Mouse (Mus musculus) intestine, embryonic 14.5 days (tissue): Measurements from ENCODE around the gene Hbb-bs. TPM values are rescaled to one million over a fixed set of nuclear protein-coding genes. Genes with fewer than 3 reads are reported as not detected.

Source experiments
- ATAC-seq: fragments of 200-750 bp; cut with Nextera tagmentation; replicated peaks from 2 replicates; pipeline ENCODE4 v1.8.0; 2017; ENCODE audit warnings: low read depth, moderate number of reproducible peaks, moderate TSS enrichment, moderate library complexity; ENCODE audit not compliant: low FRiP score, low TSS enrichment
- DNase-seq: peaks from one replicate; pipeline ENCODE4 v3.0.0-alpha.2; 2018; ENCODE audit warnings: low spot score
- H3K27ac ChIP-seq: fragments of 300-500 bp; sonication (generic); 2 replicates; pipeline ENCODE4 v1.5.1; 2014; ENCODE audit warnings: low read depth, mild to moderate bottlenecking, control low read depth
- H3K27me3 ChIP-seq: fragments of 300-500 bp; sonication (generic); replicated peaks from 2 replicates; pipeline ENCODE4 v1.6.1; 2014; ENCODE audit warnings: low read length, control low read depth; ENCODE audit not compliant: control insufficient read depth, insufficient read depth
- H3K36me3 ChIP-seq: fragments of 300-500 bp; sonication (generic); 2 replicates; pipeline ENCODE4 v1.6.1; 2014; ENCODE audit warnings: low read length, control low read depth; ENCODE audit not compliant: control insufficient read depth, insufficient read depth
- H3K4me1 ChIP-seq: fragments of 300-500 bp; sonication (generic); replicated peaks from 2 replicates; pipeline ENCODE4 v1.6.1; 2014; ENCODE audit warnings: low read length, control low read depth, mixed read lengths; ENCODE audit not compliant: control insufficient read depth, insufficient read depth
- H3K4me2 ChIP-seq: fragments of 300-500 bp; sonication (generic); 2 replicates; pipeline ENCODE4 v1.6.1; 2014; ENCODE audit warnings: low read length
- H3K4me3 ChIP-seq: fragments of 300-500 bp; sonication (generic); 2 replicates; pipeline ENCODE4 v1.5.1; 2014; ENCODE audit warnings: low read depth, low read length, control low read depth, mixed read lengths
- H3K9ac ChIP-seq: fragments of 300-500 bp; sonication (generic); 2 replicates; pipeline ENCODE4 v1.6.1; 2014; ENCODE audit warnings: mild to moderate bottlenecking, low read length
- H3K9me3 ChIP-seq: fragments of 300-500 bp; sonication (generic); 2 replicates; pipeline ENCODE4 v1.6.1; 2016; ENCODE audit warnings: low read length, control low read depth; ENCODE audit not compliant: control insufficient read depth
- WGBS: fragments of 180-500 bp; shearing (Covaris S2); extraction: QIAGEN DNeasy Blood & Tissue Kit; methylation state at CpG from one replicate; pipeline ENCODE4 v1.1.7; 2014; 5-methylcytosine and 5-hydroxymethylcytosine counted together
- polyA plus RNA-seq: library from polyadenylated mRNA; unstranded; fragments of >200 nt; fragmentation: Nextera tagmentation; extraction: Ambion mirVana; gene quantifications from 2 replicates; pipeline ENCODE4 v1.2.1, GENCODE M21; 2014

Gene Hbb-bs
- 2,953 and 4,508 TPM in 2 replicates for polyA plus RNA-seq

- no peaks in the 10 kb centered on the region for H3K36me3 ChIP-seq
- H3K27me3 ChIP-seq: no peaks in the 10 kb centered on the region
- H3K27ac ChIP-seq: no peak within 1 kb of the TSS
- H3K4me3 ChIP-seq: no peak within 1 kb of the TSS
- H3K4me2 ChIP-seq: no peak within 1 kb of the TSS
- no peak for ATAC-seq
- H3K9me3 ChIP-seq: no peaks in the 10 kb centered on the region
- WGBS: 95% methylated on average over 4 of the region's 4 CpGs
- no peak within 1 kb of the TSS for H3K9ac ChIP-seq
- DNase-seq: no peak
- H3K4me1 ChIP-seq: no peaks in the 10 kb centered on the region
Observed at GRCm38 (mm10) chr7:103827808-103828207, at the start of gene Hbb-bs. Gene Hbb-bs (minus strand): TSS chr7:103828096.

GRCm38 (mm10) chr7:103877093-103877492 lies 49.2 kb upstream of the Hbb-bs start:
- no peak overlapping the region for H3K27ac ChIP-seq
- H3K36me3 ChIP-seq: no peaks in the 10 kb centered on the region
- no peaks in the 10 kb centered on the region for H3K4me1 ChIP-seq
- H3K9me3 ChIP-seq: no peaks in the 10 kb centered on the region
- H3K4me3 ChIP-seq: no peak overlapping the region
- H3K4me2 ChIP-seq: no peak overlapping the region
- ATAC-seq (no peak), DNase-seq (no peak)
- no peaks in the 10 kb centered on the region for H3K27me3 ChIP-seq
- H3K9ac ChIP-seq: no peak overlapping the region
- WGBS: 87% methylated on average over 2 of the region's 2 CpGs

GRCm38 (mm10) chr7:103874451-103874850 lies 46.6 kb upstream of the Hbb-bs start:
- Histone ChIP-seq H3K9me3 (no peaks in the 10 kb centered on the region), H3K27me3 (no peaks in the 10 kb centered on the region), H3K36me3 (no peaks in the 10 kb centered on the region), H3K9ac (no peak overlapping the region), H3K27ac (no peak overlapping the region), H3K4me3 (no peak overlapping the region), H3K4me1 (no peaks in the 10 kb centered on the region), H3K4me2 (no peak overlapping the region)
- ATAC-seq (no peak), DNase-seq (no peak)
- 38% methylated on average over 5 of the region's 5 CpGs for WGBS

GRCm38 (mm10) chr7:103873064-103873463 lies 45.2 kb upstream of the Hbb-bs start:
- H3K4me1 ChIP-seq: no peaks in the 10 kb centered on the region
- no peak for DNase-seq
- H3K27ac ChIP-seq: no peak overlapping the region
- no peaks in the 10 kb centered on the region for H3K27me3 ChIP-seq
- H3K9me3 ChIP-seq: no peaks in the 10 kb centered on the region
- no peak overlapping the region for H3K4me3 ChIP-seq
- no peak overlapping the region for H3K9ac ChIP-seq
- no peak for ATAC-seq
- H3K4me2 ChIP-seq: no peak overlapping the region
- H3K36me3 ChIP-seq: no peaks in the 10 kb centered on the region
- 3% methylated on average over 1 of the region's 1 CpGs for WGBS

- Histone ChIP-seq H3K36me3 (no peaks in the 10 kb centered on the region), H3K27ac (no peak overlapping the region), H3K27me3 (no peaks in the 10 kb centered on the region), H3K4me3 (no peak overlapping the region), H3K4me1 (no peaks in the 10 kb centered on the region), H3K9ac (no peak overlapping the region), H3K4me2 (no peak overlapping the region), H3K9me3 (no peaks in the 10 kb centered on the region)
- ATAC-seq: no peak
- no peak for DNase-seq
Observed at GRCm38 (mm10) chr7:103870667-103871066, 42.8 kb upstream of the Hbb-bs start.

GRCm38 (mm10) chr7:103865716-103866115 lies 37.8 kb upstream of the Hbb-bs start:
- no peak for DNase-seq
- Histone ChIP-seq H3K27me3 (no peaks in the 10 kb centered on the region), H3K9me3 (no peaks in the 10 kb centered on the region), H3K36me3 (no peaks in the 10 kb centered on the region), H3K4me1 (no peaks in the 10 kb centered on the region), H3K4me2 (no peak overlapping the region), H3K4me3 (no peak overlapping the region), H3K27ac (no peak overlapping the region), H3K9ac (no peak overlapping the region)
- no peak for ATAC-seq

GRCm38 (mm10) chr7:103861531-103861930 lies 33.6 kb upstream of the Hbb-bs start:
- WGBS: 81% methylated on average over 3 of the region's 3 CpGs
- H3K4me1 ChIP-seq: no peaks in the 10 kb centered on the region
- H3K27ac ChIP-seq: no peak overlapping the region
- DNase-seq (no peak), ATAC-seq (no peak)
- no peaks in the 10 kb centered on the region for H3K27me3 ChIP-seq
- H3K9ac ChIP-seq: no peak overlapping the region
- H3K4me2 ChIP-seq: no peak overlapping the region
- no peaks in the 10 kb centered on the region for H3K36me3 ChIP-seq
- no peak overlapping the region for H3K4me3 ChIP-seq
- H3K9me3 ChIP-seq: no peaks in the 10 kb centered on the region

GRCm38 (mm10) chr7:103860855-103861254 lies 33.0 kb upstream of the Hbb-bs start:
- Histone ChIP-seq H3K36me3 (no peaks in the 10 kb centered on the region), H3K4me1 (no peaks in the 10 kb centered on the region), H3K27me3 (no peaks in the 10 kb centered on the region), H3K9ac (no peak overlapping the region), H3K4me3 (no peak overlapping the region), H3K27ac (no peak overlapping the region), H3K9me3 (no peaks in the 10 kb centered on the region), H3K4me2 (no peak overlapping the region)
- DNase-seq (no peak), ATAC-seq (peak; percentile 68; the same call in 1 of the 2 replicates)
- WGBS: 50% methylated on average over 1 of the region's 1 CpGs

- H3K4me1 ChIP-seq: no peaks in the 10 kb centered on the region
- no peak for DNase-seq
- 58% methylated on average over 2 of the region's 2 CpGs for WGBS
Observed at GRCm38 (mm10) chr7:103859076-103859475, 31.2 kb upstream of the Hbb-bs start.

More at GRCm38 (mm10) chr7:103859076-103859475, 31.2 kb upstream of the Hbb-bs start:
- no peak overlapping the region for H3K9ac ChIP-seq
- H3K27ac ChIP-seq: no peak overlapping the region
- no peak for ATAC-seq
- H3K36me3 ChIP-seq: no peaks in the 10 kb centered on the region
- H3K4me2 ChIP-seq: no peak overlapping the region
- no peak overlapping the region for H3K4me3 ChIP-seq
- H3K27me3 ChIP-seq: no peaks in the 10 kb centered on the region
- H3K9me3 ChIP-seq: no peaks in the 10 kb centered on the region
